Mouse (Mus musculus) forebrain, postnatal 0 days (tissue): ENCODE measurements around the gene Bag6. TPM values are rescaled to one million over a fixed set of nuclear protein-coding genes. Genes with fewer than 3 reads are reported as not detected.

ENCODE experiments used
- ATAC-seq: fragments of 200-750 bp; cut with Nextera tagmentation; 2 replicates; pipeline ENCODE4 v1.8.0; 2017; ENCODE audit warnings: mild to moderate bottlenecking, moderate library complexity
- DNase-seq: peaks from one replicate; pipeline ENCODE4 v3.0.0-alpha.2; 2015
- H3K27ac ChIP-seq: fragments of 300-500 bp; sonication (generic); 2 replicates; pipeline ENCODE4 v1.5.1; 2014; ENCODE audit warnings: low read depth, mild to moderate bottlenecking, antibody characterized with exemption, low read length, moderate library complexity, mixed read lengths
- H3K27me3 ChIP-seq: fragments of 300-500 bp; sonication (generic); 2 replicates; pipeline ENCODE4 v1.6.1; 2014; ENCODE audit warnings: mild to moderate bottlenecking, low read length, mixed read lengths; ENCODE audit not compliant: insufficient read depth
- H3K36me3 ChIP-seq: fragments of 300-500 bp; sonication (generic); 2 replicates; pipeline ENCODE4 v1.6.1; 2014; ENCODE audit warnings: mild to moderate bottlenecking, moderate library complexity; ENCODE audit not compliant: insufficient read depth
- H3K4me1 ChIP-seq: fragments of 300-500 bp; sonication (generic); 2 replicates; pipeline ENCODE4 v1.6.1; 2014; ENCODE audit warnings: antibody characterized with exemption; ENCODE audit not compliant: insufficient read depth
- H3K4me2 ChIP-seq: fragments of 300-500 bp; sonication (generic); 2 replicates; pipeline ENCODE4 v1.6.1; 2014; ENCODE audit warnings: low read depth, mild to moderate bottlenecking, moderate library complexity
- H3K4me3 ChIP-seq: fragments of 300-500 bp; sonication (generic); 2 replicates; pipeline ENCODE4 v1.5.1; 2014; ENCODE audit warnings: low read depth, low read length, mixed read lengths
- H3K9ac ChIP-seq: fragments of 300-500 bp; sonication (generic); 2 replicates; pipeline ENCODE4 v1.6.1; 2014; ENCODE audit warnings: mild to moderate bottlenecking
- H3K9me3 ChIP-seq: fragments of 300-500 bp; sonication (generic); 2 replicates; pipeline ENCODE4 v1.6.1; 2016; ENCODE audit warnings: low read length
- CTCF ChIP-seq: sonication (generic); IDR thresholded peaks from 2 replicates; pipeline ENCODE4 v1.5.1; 2016; ENCODE audit warnings: antibody characterized with exemption, control low read depth, low read depth
- WGBS: fragments of 180-500 bp; shearing (Covaris S2); extraction: QIAGEN DNeasy Blood & Tissue Kit; methylation state at CpG from one replicate; pipeline ENCODE4 v1.1.7; 2014; 5-methylcytosine and 5-hydroxymethylcytosine counted together
- polyA plus RNA-seq: library from polyadenylated mRNA; unstranded; fragments of >200 nt; fragmentation: Nextera tagmentation; extraction: Ambion mirVana; gene quantifications from 2 replicates; pipeline ENCODE4 v1.2.1, GENCODE M21; 2015
- total RNA-seq: library from RNA; depleted of rRNA; stranded (reverse); fragments of >200 nt; gene quantifications from 2 replicates; pipeline ENCODE4 v1.2.3, GENCODE M21; 2014

Bag6 gene
- total and polyA plus RNA-seq, 2 experiments from 2014 or later = 71.9 to 340 TPM

DNA sequence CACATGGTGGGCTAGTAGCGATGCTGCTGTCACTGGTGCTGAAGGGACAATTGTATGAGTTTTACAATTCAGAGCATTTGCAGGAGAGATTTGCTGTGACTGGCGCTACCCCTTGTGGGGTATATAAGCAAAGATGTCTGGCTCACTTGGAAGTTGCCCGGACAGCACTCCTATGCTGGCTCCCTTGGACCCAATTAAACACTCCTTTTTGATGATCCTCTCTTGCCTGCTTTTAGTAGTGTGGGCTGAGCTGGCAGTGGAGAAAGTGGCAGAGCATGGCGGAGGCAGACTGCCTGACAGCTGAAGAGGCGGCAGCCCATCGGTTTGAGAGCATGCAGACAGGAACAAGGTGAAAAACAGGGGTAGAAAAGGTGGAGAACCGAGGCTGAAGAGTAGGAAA lies 32.8 kb downstream of the Bag6 start:
- no peak overlapping the region for H3K4me2 ChIP-seq
- H3K27me3 ChIP-seq = no peaks in the 10 kb centered on the region
- no peak overlapping the region for H3K4me3 ChIP-seq
- 86% methylated on average over 7 of the region's 7 CpGs for WGBS
- no peak for TF ChIP-seq CTCF
- peaks cover 10% of the 10 kb centered on the region for H3K4me1 ChIP-seq
- no peaks in the 10 kb centered on the region for H3K9me3 ChIP-seq
- no peak overlapping the region for H3K27ac ChIP-seq
- H3K9ac ChIP-seq = no peak overlapping the region
- H3K36me3 ChIP-seq = 0 out of 2 replicates have a peak, but pooled peaks cover 1% of the 10 kb centered on the region
- ATAC-seq (no peak), DNase-seq (no peak)

- no peaks in the 10 kb centered on the region for H3K36me3 ChIP-seq
- peak; percentile 78 for TF ChIP-seq CTCF
- H3K4me3 ChIP-seq = no peak overlapping the region
- no peak overlapping the region for H3K4me2 ChIP-seq
- H3K27ac ChIP-seq = peak overlapping the region; percentile 9; the same call in 1 of the 2 replicates
- H3K27me3 ChIP-seq = no peaks in the 10 kb centered on the region
- H3K4me1 ChIP-seq = peaks cover 8% of the 10 kb centered on the region
- DNase-seq (peak; percentile 83), ATAC-seq (no peak)
- 22% methylated on average over 4 of the region's 4 CpGs for WGBS
- no peak overlapping the region for H3K9ac ChIP-seq
- H3K9me3 ChIP-seq = no peaks in the 10 kb centered on the region
Measured at GRCm38 (mm10) chr17:35168541-35169207, 33.7 kb downstream of the Bag6 start.

- no peak for ATAC-seq
Measured at GRCm38 (mm10) chr17:35172445-35173234, 37.7 kb downstream of the Bag6 start.

GRCm38 (mm10) chr17:35173329-35173728 lies 38.4 kb downstream of the Bag6 start:
- 68% methylated on average over 3 of the region's 3 CpGs for WGBS
- H3K9me3 ChIP-seq = no peaks in the 10 kb centered on the region
- no peaks in the 10 kb centered on the region for H3K27me3 ChIP-seq
- H3K27ac ChIP-seq = no peak overlapping the region
- no peak overlapping the region for H3K9ac ChIP-seq
- H3K4me3 ChIP-seq = no peak overlapping the region
- no peak for ATAC-seq
- no peak overlapping the region for H3K4me2 ChIP-seq
- H3K36me3 ChIP-seq = no peaks in the 10 kb centered on the region
- no peaks in the 10 kb centered on the region for H3K4me1 ChIP-seq
- no peak for TF ChIP-seq CTCF
- DNase-seq = no peak

More at GRCm38 (mm10) chr17:35172445-35173234, 37.7 kb downstream of the Bag6 start:
- Histone ChIP-seq H3K27ac (no peak overlapping the region), H3K27me3 (no peaks in the 10 kb centered on the region), H3K9ac (no peak overlapping the region), H3K4me2 (no peak overlapping the region), H3K4me3 (no peak overlapping the region), H3K9me3 (no peaks in the 10 kb centered on the region), H3K4me1 (no peaks in the 10 kb centered on the region), H3K36me3 (no peaks in the 10 kb centered on the region)
- TF ChIP-seq CTCF = no peak
- 69% methylated on average over 11 of the region's 11 CpGs for WGBS
- DNase-seq = no peak

DNA sequence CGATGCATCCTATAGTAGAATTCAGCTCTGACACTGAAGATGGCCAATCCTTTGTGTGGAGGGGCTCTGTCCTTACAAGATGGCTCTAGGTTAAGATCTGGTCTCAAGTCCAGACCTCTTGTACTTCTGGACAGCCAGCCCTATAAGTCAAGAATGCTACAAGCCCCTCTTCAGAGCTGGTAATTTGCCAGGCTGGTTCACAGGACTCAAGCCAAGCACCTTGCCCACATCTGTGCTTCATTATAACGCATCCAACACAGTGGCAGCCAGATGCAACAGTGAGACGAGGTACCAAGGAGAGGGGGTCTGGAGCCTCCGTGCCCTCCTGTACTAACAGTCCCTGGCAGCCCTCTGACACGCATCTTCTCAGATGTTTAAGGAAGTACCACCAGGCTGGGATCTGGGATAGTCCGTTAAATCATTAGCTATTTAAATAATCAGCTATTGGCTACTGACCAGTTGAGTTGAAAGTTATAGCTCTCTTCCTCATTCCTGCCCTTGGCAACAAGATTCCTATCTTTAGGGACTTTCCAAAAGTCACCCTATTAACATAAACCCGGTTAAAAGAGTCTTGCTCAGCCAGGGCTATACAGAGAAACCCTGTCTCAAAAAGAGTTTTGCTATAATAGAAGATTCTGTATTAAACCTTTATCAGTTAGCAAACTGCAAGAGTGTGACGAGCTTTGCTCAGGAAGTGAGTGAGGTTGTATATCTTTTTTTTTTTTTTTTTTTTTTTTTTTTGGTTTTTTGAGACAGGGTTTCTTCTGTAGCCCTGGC lies 39.4 kb downstream of the Bag6 start:
- H3K27me3 ChIP-seq = no peaks in the 10 kb centered on the region
- no peak for TF ChIP-seq CTCF
- H3K9ac ChIP-seq = no peak overlapping the region
- no peaks in the 10 kb centered on the region for H3K9me3 ChIP-seq
- DNase-seq (no peak), ATAC-seq (no peak)
- no peaks in the 10 kb centered on the region for H3K36me3 ChIP-seq
- H3K4me2 ChIP-seq = no peak overlapping the region
- H3K27ac ChIP-seq = no peak overlapping the region
- H3K4me3 ChIP-seq = no peak overlapping the region
- WGBS = 69% methylated on average over 8 of the region's 8 CpGs
- H3K4me1 ChIP-seq = no peaks in the 10 kb centered on the region

GRCm38 (mm10) chr17:35175382-35175781 lies 40.4 kb downstream of the Bag6 start:
- Histone ChIP-seq H3K4me1 (no peaks in the 10 kb centered on the region), H3K36me3 (no peaks in the 10 kb centered on the region), H3K27ac (no peak overlapping the region), H3K9me3 (no peaks in the 10 kb centered on the region), H3K27me3 (no peaks in the 10 kb centered on the region), H3K9ac (no peak overlapping the region), H3K4me3 (no peak overlapping the region), H3K4me2 (no peak overlapping the region)
- no peak for DNase-seq
- WGBS = 85% methylated on average over 6 of the region's 6 CpGs
- ATAC-seq = no peak
- no peak for TF ChIP-seq CTCF

DNA sequence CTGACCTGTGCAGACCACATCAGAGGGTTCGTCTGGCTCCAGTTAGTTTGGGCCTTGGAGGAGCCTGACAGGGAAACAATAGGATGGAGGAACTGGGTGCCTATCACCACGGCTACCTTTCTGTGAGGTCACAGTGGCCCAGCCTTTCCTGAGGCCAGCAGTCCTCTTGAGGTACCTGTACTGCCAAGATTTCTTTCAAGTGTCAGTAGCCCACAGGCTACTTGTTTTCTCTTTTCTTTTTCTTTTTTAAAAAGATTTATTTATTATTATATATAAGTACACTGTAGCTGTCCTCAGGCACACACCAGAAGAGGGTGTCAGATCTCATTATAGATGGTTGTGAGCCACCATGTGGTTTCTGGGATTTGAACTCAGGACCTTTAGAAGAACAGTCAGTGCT lies 41.0 kb downstream of the Bag6 start, which contains the start of gene Aif1:
TSS of gene Aif1 (minus strand) at position 101 of the 400 bp plus-strand sequence.
- Histone ChIP-seq H3K9me3 (no peaks in the 10 kb centered on the region), H3K4me2 (no peak within 1 kb of the TSS), H3K9ac (no peak within 1 kb of the TSS), H3K27me3 (no peaks in the 10 kb centered on the region), H3K27ac (no peak within 1 kb of the TSS), H3K36me3 (no peaks in the 10 kb centered on the region), H3K4me1 (no peaks in the 10 kb centered on the region), H3K4me3 (no peak within 1 kb of the TSS)
- TF ChIP-seq CTCF = no peak
- ATAC-seq (no peak), DNase-seq (no peak)
- 45% methylated on average over 2 of the region's 2 CpGs for WGBS
